Mouse (Mus musculus) kidney, embryonic 14.5 days (tissue): ENCODE data around the gene Serpina5. TPM values are rescaled to one million over a fixed set of nuclear protein-coding genes. Genes with fewer than 3 reads are reported as not detected.

Experiments
- ATAC-seq: fragments of 200-750 bp; cut with Nextera tagmentation; 2 replicates; pipeline ENCODE4 v1.8.0; 2017; ENCODE audit warnings: moderate number of reproducible peaks, mild to moderate bottlenecking, moderate TSS enrichment, moderate library complexity; ENCODE audit not compliant: low FRiP score, low TSS enrichment
- H3K27ac ChIP-seq: fragments of 300-500 bp; sonication (generic); 2 replicates; pipeline ENCODE4 v1.5.1; 2014; ENCODE audit warnings: low read depth, mild to moderate bottlenecking, low read length, moderate library complexity, mixed read lengths
- H3K27me3 ChIP-seq: fragments of 300-500 bp; sonication (generic); 2 replicates; pipeline ENCODE4 v1.6.1; 2014; ENCODE audit warnings: mild to moderate bottlenecking, low read length; ENCODE audit not compliant: control insufficient read depth, insufficient read depth
- H3K36me3 ChIP-seq: fragments of 300-500 bp; sonication (generic); 2 replicates; pipeline ENCODE4 v1.6.1; 2014; ENCODE audit warnings: low read length, mixed read lengths; ENCODE audit not compliant: control insufficient read depth, insufficient read depth
- H3K4me1 ChIP-seq: fragments of 300-500 bp; sonication (generic); 2 replicates; pipeline ENCODE4 v1.6.1; 2014; ENCODE audit warnings: low read length, mixed read lengths; ENCODE audit not compliant: control insufficient read depth, insufficient read depth
- H3K4me2 ChIP-seq: fragments of 300-500 bp; sonication (generic); replicated peaks from 2 replicates; pipeline ENCODE4 v1.6.1; 2014; ENCODE audit warnings: low read depth, mild to moderate bottlenecking, low read length
- H3K4me3 ChIP-seq: fragments of 300-500 bp; sonication (generic); 2 replicates; pipeline ENCODE4 v1.5.1; 2014; ENCODE audit warnings: mild to moderate bottlenecking, low read length
- H3K9ac ChIP-seq: fragments of 300-500 bp; sonication (generic); 2 replicates; pipeline ENCODE4 v1.6.1; 2014; ENCODE audit warnings: low read depth, mild to moderate bottlenecking, low read length, moderate library complexity
- H3K9me3 ChIP-seq: fragments of 300-500 bp; sonication (generic); 2 replicates; pipeline ENCODE4 v1.6.1; 2016; ENCODE audit warnings: low read length; ENCODE audit not compliant: control insufficient read depth
- WGBS: fragments of 180-500 bp; shearing (Covaris S2); extraction: QIAGEN DNeasy Blood & Tissue Kit; methylation state at CpG from one replicate; pipeline ENCODE4 v1.1.7; 2014; 5-methylcytosine and 5-hydroxymethylcytosine counted together
- polyA plus RNA-seq: library from polyadenylated mRNA; unstranded; fragments of >200 nt; fragmentation: Nextera tagmentation; extraction: Ambion mirVana; gene quantifications from 2 replicates; pipeline ENCODE4 v1.2.1, GENCODE M21; 2014

Serpina5 gene
- polyA plus RNA-seq = not detected in 2 replicates

GRCm38 (mm10) chr12:104100768-104101167 is at the start of gene Serpina5:
TSS of gene Serpina5 (plus strand) at chr12:104101113.
- ATAC-seq = no peak
- H3K9me3 ChIP-seq = no peaks in the 10 kb centered on the region
- no peak within 1 kb of the TSS for H3K4me2 ChIP-seq
- H3K27me3 ChIP-seq = no peaks in the 10 kb centered on the region
- no peaks in the 10 kb centered on the region for H3K36me3 ChIP-seq
- WGBS = 91% methylated on average over 6 of the region's 6 CpGs
- H3K27ac ChIP-seq = no peak within 1 kb of the TSS
- no peak within 1 kb of the TSS for H3K4me3 ChIP-seq
- no peaks in the 10 kb centered on the region for H3K4me1 ChIP-seq
- H3K9ac ChIP-seq = no peak within 1 kb of the TSS

GRCm38 (mm10) chr12:104053995-104054394 is 46.9 kb upstream of the Serpina5 start:
- Histone ChIP-seq H3K4me3 (no peak overlapping the region), H3K27me3 (no peaks in the 10 kb centered on the region), H3K4me2 (no peak overlapping the region), H3K9ac (no peak overlapping the region), H3K4me1 (no peaks in the 10 kb centered on the region), H3K9me3 (no peaks in the 10 kb centered on the region), H3K36me3 (no peaks in the 10 kb centered on the region), H3K27ac (no peak overlapping the region)
- no peak for ATAC-seq
- 67% methylated on average over 1 of the region's 1 CpGs for WGBS

- WGBS = 87% methylated on average over 8 of the region's 8 CpGs
- no peak for ATAC-seq
- Histone ChIP-seq H3K9me3 (no peaks in the 10 kb centered on the region), H3K27me3 (no peaks in the 10 kb centered on the region), H3K4me3 (no peak overlapping the region), H3K9ac (no peak overlapping the region), H3K27ac (no peak overlapping the region), H3K4me1 (no peaks in the 10 kb centered on the region), H3K36me3 (no peaks in the 10 kb centered on the region), H3K4me2 (no peak overlapping the region)
Measured at GRCm38 (mm10) chr12:104055755-104056154, 45.2 kb upstream of the Serpina5 start.

GRCm38 (mm10) chr12:104057050-104057449 is 43.9 kb upstream of the Serpina5 start:
- no peak for ATAC-seq
- Histone ChIP-seq H3K36me3 (no peaks in the 10 kb centered on the region), H3K4me2 (no peak overlapping the region), H3K9ac (no peak overlapping the region), H3K9me3 (no peaks in the 10 kb centered on the region), H3K4me1 (no peaks in the 10 kb centered on the region), H3K27ac (no peak overlapping the region), H3K27me3 (no peaks in the 10 kb centered on the region), H3K4me3 (no peak overlapping the region)
- WGBS = 15% methylated on average over 4 of the region's 4 CpGs

- Histone ChIP-seq H3K4me3 (no peak overlapping the region), H3K27ac (no peak overlapping the region), H3K36me3 (no peaks in the 10 kb centered on the region), H3K4me2 (no peak overlapping the region), H3K27me3 (no peaks in the 10 kb centered on the region), H3K9me3 (no peaks in the 10 kb centered on the region), H3K4me1 (no peaks in the 10 kb centered on the region), H3K9ac (no peak overlapping the region)
- no peak for ATAC-seq
- 81% methylated on average over 7 of the region's 7 CpGs for WGBS
Measured at GRCm38 (mm10) chr12:104057531-104057930, 43.4 kb upstream of the Serpina5 start.

GRCm38 (mm10) chr12:104060126-104060525 is 40.8 kb upstream of the Serpina5 start:
- no peak overlapping the region for H3K4me2 ChIP-seq
- WGBS = 83% methylated on average over 6 of the region's 6 CpGs
- no peaks in the 10 kb centered on the region for H3K4me1 ChIP-seq
- no peak for ATAC-seq
- H3K27ac ChIP-seq = no peak overlapping the region
- H3K36me3 ChIP-seq = no peaks in the 10 kb centered on the region
- no peak overlapping the region for H3K4me3 ChIP-seq
- H3K9me3 ChIP-seq = no peaks in the 10 kb centered on the region
- no peak overlapping the region for H3K9ac ChIP-seq
- H3K27me3 ChIP-seq = no peaks in the 10 kb centered on the region

GRCm38 (mm10) chr12:104061862-104062261 is 39.1 kb upstream of the Serpina5 start:
- Histone ChIP-seq H3K36me3 (no peaks in the 10 kb centered on the region), H3K9me3 (no peaks in the 10 kb centered on the region), H3K4me3 (no peak overlapping the region), H3K27me3 (no peaks in the 10 kb centered on the region), H3K9ac (no peak overlapping the region), H3K4me2 (no peak overlapping the region), H3K4me1 (no peaks in the 10 kb centered on the region), H3K27ac (no peak overlapping the region)
- WGBS = 44% methylated on average over 2 of the region's 2 CpGs
- ATAC-seq = no peak

- WGBS = 60% methylated on average over 4 of the region's 4 CpGs
- ATAC-seq = no peak
- H3K27me3 ChIP-seq = no peaks in the 10 kb centered on the region
Measured at GRCm38 (mm10) chr12:104064532-104064931, 36.4 kb upstream of the Serpina5 start.

GRCm38 (mm10) chr12:104064996-104065395 is 35.9 kb upstream of the Serpina5 start:
- no peak overlapping the region for H3K27ac ChIP-seq
- H3K9ac ChIP-seq = no peak overlapping the region
- no peaks in the 10 kb centered on the region for H3K36me3 ChIP-seq
- H3K27me3 ChIP-seq = no peaks in the 10 kb centered on the region
- H3K4me1 ChIP-seq = no peaks in the 10 kb centered on the region
- no peak overlapping the region for H3K4me2 ChIP-seq
- WGBS = 83% methylated on average over 4 of the region's 4 CpGs
- H3K9me3 ChIP-seq = no peaks in the 10 kb centered on the region
- no peak overlapping the region for H3K4me3 ChIP-seq
- ATAC-seq = no peak

More at GRCm38 (mm10) chr12:104064532-104064931, 36.4 kb upstream of the Serpina5 start:
- Histone ChIP-seq H3K27ac (no peak overlapping the region), H3K9me3 (no peaks in the 10 kb centered on the region), H3K9ac (no peak overlapping the region), H3K36me3 (no peaks in the 10 kb centered on the region), H3K4me2 (no peak overlapping the region), H3K4me1 (no peaks in the 10 kb centered on the region), H3K4me3 (no peak overlapping the region)
